Mouse (Mus musculus): ENCODE measurements at regions not wholly inside any gene's neighbourhood (a gene's known extent, or its start where the extent isn't known, plus 50 kb on each side); places are given as distances from the start of the nearest gene placed in this dataset.

- TF ChIP-seq GATA1 (IDR thresholded peaks at IDR 0.05; ENCODE audit: borderline replicate concordance, low read length) (no peak), FLI1 (IDR thresholded peaks at IDR 0.05; ENCODE audit: low read length) (no peak)
Measured at GRCm38 (mm10) chr19:35302723-35303270, 380.6 kb downstream of the Kif20b start.

Data from megakaryocyte, embryonic 14.5 days (primary cell).